In genomic region chr11:115232889-115233288, GRCm38 (mm10) we compare ENCODE assay signal across 21 mouse cellular contexts. TPM values are rescaled to one million over a fixed set of nuclear protein-coding genes. Genes with fewer than 3 reads are reported as not detected.
DNase-seq lines count a peak whose midpoint lies in the region; ATAC-seq and TF ChIP-seq lines count a peak whose summit lies in the region.
"Had no signal": no experiment of that assay in that cellular context is flagged by ENCODE, and none has a peak within 500 bp of the region (broad histone marks: within the 10 kb centered on the region; RNA-seq: fewer than 3 reads in every experiment).

No protein-coding gene starts in this region.

- H3K4me2 ChIP-seq in hindbrain, embryonic 12.5 days (replicated peaks), result no peak overlapping the region
- H3K4me2 ChIP-seq in liver, postnatal 0 days (ENCODE audit: low read depth, low read length), result no peak overlapping the region
- H3K4me2 ChIP-seq in liver, embryonic 12.5 days, result no peak overlapping the region
- H3K4me2 ChIP-seq in CH12.LX (ENCODE audit: insufficient read depth, low read depth, poor library complexity, severe bottlenecking), result no peak overlapping the region
- H3K4me2 ChIP-seq: kidney, embryonic 15.5 days; midbrain, embryonic 13.5 days; neural tube, embryonic 12.5 days had no signal

- peak overlapping the region; percentile 56; the same call in 1 of the 2 replicates for H3K27ac ChIP-seq in hindbrain, embryonic 10.5 days
- H3K27ac ChIP-seq in hindbrain, embryonic 12.5 days, result no peak overlapping the region
- peak overlapping the region; percentile 40; the same call in 1 of the 2 replicates for H3K27ac ChIP-seq in liver, postnatal 0 days (ENCODE audit: low read depth)
- no peak overlapping the region for H3K27ac ChIP-seq in liver, embryonic 12.5 days
- 0 out of 2 replicates have a peak overlapping the region, but pooled peaks have one; percentile 9 for H3K27ac ChIP-seq in CH12.LX (ENCODE audit: insufficient read depth, low read depth)
- 0 out of 2 replicates have a peak overlapping the region, but pooled peaks have one; percentile 43 for H3K27ac ChIP-seq in cortical plate, adult 2 months (ENCODE audit: insufficient read depth, low read length)
- H3K27ac ChIP-seq: heart, adult 2 months; kidney, embryonic 15.5 days had no signal

- dilution Hi-C loops in CH12.LX (cut with MboI; ENCODE audit: extremely low pct_ligation_motif_present, extremely low pct_unique_long_range_greater_than_20kb, low sequenced_read_pairs), result no loop called here

- in situ Hi-C loops in CH12.LX (cut with MboI; ENCODE audit: low pct_ligation_motif_present, low pct_unique_long_range_greater_than_20kb, low sequenced_read_pairs), result loop anchor here (5.0 kb wide), 2 partner anchors 39 to 71 kb away; partner anchors contain the start of gene Slc9a3r1

- WGBS in hindbrain, embryonic 10.5 days, result 76% methylated on average over 5 of the region's 5 CpGs
- 62% methylated on average over 5 of the region's 5 CpGs for WGBS in hindbrain, embryonic 12.5 days
- 74% methylated on average over 5 of the region's 5 CpGs for WGBS in liver, postnatal 0 days (ENCODE audit: insufficient replicate concordance)
- WGBS in liver, embryonic 12.5 days (ENCODE audit: insufficient replicate concordance), result 80% methylated on average over 5 of the region's 5 CpGs

- no peak for TF ChIP-seq POLR2A in CH12.LX (IDR thresholded peaks at IDR 0.05; ENCODE audit: low read depth, low read length)
- no peak for TF ChIP-seq POLR2A in cortical plate, adult 2 months (IDR thresholded peaks at IDR 0.05; ENCODE audit: extremely low read depth, insufficient read depth, low read length)

- TF ChIP-seq CTCF in liver, postnatal 0 days (IDR thresholded peaks at IDR 0.05; ENCODE audit: low read depth), result no peak
- TF ChIP-seq CTCF in CH12.LX (conservative IDR thresholded peaks at IDR 0.05 in 1 of 2, IDR thresholded peaks at IDR 0.05 in 1 of 2; ENCODE audit: low read depth in 2 of 2, low read length in 2 of 2), result no peak
- TF ChIP-seq CTCF in cortical plate, adult 2 months (IDR thresholded peaks at IDR 0.05; ENCODE audit: extremely low read depth, insufficient read depth, low read length), result no peak

- H3K27me3 ChIP-seq in hindbrain, embryonic 10.5 days (ENCODE audit: insufficient read depth, poor library complexity, severe bottlenecking), result peaks cover 54% of the 10 kb centered on the region
- peaks cover 28% of the 10 kb centered on the region for H3K27me3 ChIP-seq in hindbrain, embryonic 12.5 days
- H3K27me3 ChIP-seq in liver, postnatal 0 days (ENCODE audit: insufficient read depth, low read length), result no peaks in the 10 kb centered on the region
- no peaks in the 10 kb centered on the region for H3K27me3 ChIP-seq in liver, embryonic 12.5 days (replicated peaks)
- H3K27me3 ChIP-seq in CH12.LX (replicated peaks), result no peaks in the 10 kb centered on the region
- H3K27me3 ChIP-seq: midbrain, embryonic 13.5 days had no signal

- peaks cover 93% of the 10 kb centered on the region for H3K4me1 ChIP-seq in hindbrain, embryonic 10.5 days (replicated peaks)
- H3K4me1 ChIP-seq in hindbrain, embryonic 12.5 days, result peaks cover 75% of the 10 kb centered on the region
- H3K4me1 ChIP-seq in liver, postnatal 0 days (ENCODE audit: insufficient read depth), result peaks cover 14% of the 10 kb centered on the region
- peaks cover 52% of the 10 kb centered on the region for H3K4me1 ChIP-seq in liver, embryonic 12.5 days
- peaks cover 31 to 85% of the 10 kb centered on the region in 2 experiments for H3K4me1 ChIP-seq in CH12.LX (ENCODE audit: control insufficient read depth in 1 of 2, insufficient read depth in 2 of 2)
- H3K4me1 ChIP-seq in cortical plate, adult 2 months (ENCODE audit: control insufficient read depth, insufficient read depth, low read length), result no peaks in the 10 kb centered on the region

- ATAC-seq in hindbrain, embryonic 12.5 days (ENCODE audit: low FRiP score), result no peak
- peak; percentile 31; the same call in 1 of the 2 replicates for ATAC-seq in liver, postnatal 0 days
- ATAC-seq in liver, embryonic 12.5 days, result no peak
- ATAC-seq: midbrain, embryonic 13.5 days had no signal

- H3K4me3 ChIP-seq in hindbrain, embryonic 10.5 days, result no peak overlapping the region
- no peak overlapping the region for H3K4me3 ChIP-seq in hindbrain, embryonic 12.5 days
- no peak overlapping the region for H3K4me3 ChIP-seq in liver, postnatal 0 days (ENCODE audit: low read depth, low read length)
- H3K4me3 ChIP-seq in liver, embryonic 12.5 days, result no peak overlapping the region
- no peak overlapping the region for H3K4me3 ChIP-seq in CH12.LX (replicated peaks in 1 of 3; ENCODE audit: low read depth in 2 of 3, low read length in 2 of 3, poor library complexity in 1 of 3)
- H3K4me3 ChIP-seq in cortical plate, adult 2 months (ENCODE audit: insufficient read depth, low read length), result no peak overlapping the region
- H3K4me3 ChIP-seq: heart, adult 2 months; kidney, embryonic 15.5 days; midbrain, embryonic 13.5 days; neural tube, embryonic 12.5 days had no signal

- no peaks in the 10 kb centered on the region for H3K9me3 ChIP-seq in hindbrain, embryonic 10.5 days
- H3K9me3 ChIP-seq in hindbrain, embryonic 12.5 days (replicated peaks), result no peaks in the 10 kb centered on the region
- H3K9me3 ChIP-seq in liver, postnatal 0 days (ENCODE audit: low read length), result no peaks in the 10 kb centered on the region
- no peaks in the 10 kb centered on the region for H3K9me3 ChIP-seq in liver, embryonic 12.5 days (replicated peaks)
- H3K9me3 ChIP-seq in CH12.LX (replicated peaks; ENCODE audit: low read length), result no peaks in the 10 kb centered on the region
- H3K9me3 ChIP-seq: kidney, embryonic 15.5 days; midbrain, embryonic 13.5 days; neural tube, embryonic 12.5 days had no signal

- no peak for DNase-seq in hindbrain, embryonic 10.5 days (ENCODE audit: low spot score)
- no peak for DNase-seq in liver, postnatal 0 days
- peak; percentile 69 for DNase-seq in CH12.LX (ENCODE audit: extremely low read depth)
- DNase-seq in spleen, postnatal 14 days (ENCODE audit: low spot score in 2 of 2), result no peak
- DNase-seq: adrenal gland, postnatal 10 days; cerebellum, adult 2 months; gastrocnemius, postnatal 25 days; heart, adult 2 months; kidney, adult 11 months; kidney, postnatal 36 days; left cerebral cortex, postnatal 4 days; lung, adult 2 months had no signal

- no peaks in the 10 kb centered on the region for H3K79me2 ChIP-seq in CH12.LX (replicated peaks; ENCODE audit: control insufficient read depth, extremely low read depth, insufficient read depth, poor library complexity, severe bottlenecking)

- no peak for TF ChIP-seq EP300 in liver, postnatal 0 days (IDR thresholded peaks at IDR 0.05; ENCODE audit: low read depth)
- no peak for TF ChIP-seq EP300 in CH12.LX (IDR thresholded peaks at IDR 0.05; ENCODE audit: low read length)

- TF ChIP-seq RAD21 in CH12.LX (IDR thresholded peaks at IDR 0.05; ENCODE audit: low read depth, low read length), result no peak

- H3K36me3 ChIP-seq in hindbrain, embryonic 10.5 days, result no peaks in the 10 kb centered on the region
- no peaks in the 10 kb centered on the region for H3K36me3 ChIP-seq in hindbrain, embryonic 12.5 days
- peaks cover 13% of the 10 kb centered on the region for H3K36me3 ChIP-seq in liver, postnatal 0 days (replicated peaks; ENCODE audit: insufficient read depth, low read length)
- H3K36me3 ChIP-seq in liver, embryonic 12.5 days, result no peaks in the 10 kb centered on the region
- peaks cover 11 to 53% of the 10 kb centered on the region in 2 experiments for H3K36me3 ChIP-seq in CH12.LX (replicated peaks in 1 of 2; ENCODE audit: control insufficient read depth in 1 of 2, insufficient read depth in 1 of 2, low read length in 1 of 2)
- H3K36me3 ChIP-seq: kidney, embryonic 15.5 days; midbrain, embryonic 13.5 days; neural tube, embryonic 12.5 days had no signal

- no peak overlapping the region for H3K9ac ChIP-seq in hindbrain, embryonic 12.5 days
- no peak overlapping the region for H3K9ac ChIP-seq in liver, postnatal 0 days (replicated peaks)
- H3K9ac ChIP-seq in liver, embryonic 12.5 days, result no peak overlapping the region
- no peak overlapping the region for H3K9ac ChIP-seq in CH12.LX (ENCODE audit: insufficient read depth, low read depth)
- H3K9ac ChIP-seq: kidney, embryonic 15.5 days; midbrain, embryonic 13.5 days; neural tube, embryonic 12.5 days had no signal

RNA-seq across cellular contexts. Expression of gene Grin2c, which starts 34.2 kb away (rescaled TPM):
- polyA plus RNA-seq in hindbrain, embryonic 10.5 days (2016; fragmentation: Nextera tagmentation; extraction: Ambion mirVana), result 0.14 and 0.18 TPM in 2 replicates
- 0.21 and 0.57 TPM in 2 replicates for polyA plus RNA-seq in hindbrain, embryonic 12.5 days (2016; fragmentation: Nextera tagmentation; extraction: Ambion mirVana)
- polyA plus RNA-seq in liver, postnatal 0 days (2015; fragmentation: Nextera tagmentation; extraction: Ambion mirVana), result 0.04 and 0.09 TPM in 2 replicates
- polyA plus RNA-seq in liver, embryonic 12.5 days (2016; fragmentation: Nextera tagmentation; extraction: Ambion mirVana), result 0.51 and 0.62 TPM in 2 replicates
- total RNA-seq in CH12.LX (2012; rRNA removed) (0.04 TPM in 1 of 2 replicates, not detected in the other), CH12.LX (2014; rRNA removed) (not detected in 2 replicates)
- polyA plus RNA-seq in CH12.LX (2012; ENCODE audit: insufficient read length, low read depth), result not detected in 2 replicates
- polyA plus RNA-seq in cortical plate, adult 2 months (2012; rRNA removed), result 35.8 and 37.4 TPM in 2 replicates
- total RNA-seq: liver, adult 2 months; megakaryocyte progenitor cell, adult 5-6 weeks had no signal
- polyA plus RNA-seq: kidney, embryonic 15.5 days; stomach, embryonic 14.5 days had no signal

RNA-seq across cellular contexts. Expression of gene Fdxr, which starts 44.0 kb away (rescaled TPM):
- polyA plus RNA-seq in hindbrain, embryonic 10.5 days (2016; fragmentation: Nextera tagmentation; extraction: Ambion mirVana), result 17.7 TPM in 2 replicates
- polyA plus RNA-seq in hindbrain, embryonic 12.5 days (2016; fragmentation: Nextera tagmentation; extraction: Ambion mirVana), result 15.4 and 18.0 TPM in 2 replicates
- 7.0 and 7.3 TPM in 2 replicates for polyA plus RNA-seq in liver, postnatal 0 days (2015; fragmentation: Nextera tagmentation; extraction: Ambion mirVana)
- polyA plus RNA-seq in liver, embryonic 12.5 days (2016; fragmentation: Nextera tagmentation; extraction: Ambion mirVana), result 17.1 and 17.8 TPM in 2 replicates
- total RNA-seq in CH12.LX (2012; rRNA removed) (62.2 and 63.3 TPM in 2 replicates), CH12.LX (2014; rRNA removed) (40.9 and 43.8 TPM in 2 replicates)
- polyA plus RNA-seq in CH12.LX (2012; ENCODE audit: insufficient read length, low read depth), result 58.6 and 62.1 TPM in 2 replicates
- polyA plus RNA-seq in cortical plate, adult 2 months (2012; rRNA removed), result 32.6 and 33.4 TPM in 2 replicates

RNA-seq across cellular contexts. Expression of gene Nat9, which starts 45.2 kb away (rescaled TPM):
- 18.7 and 24.3 TPM in 2 replicates for polyA plus RNA-seq in hindbrain, embryonic 10.5 days (2016; fragmentation: Nextera tagmentation; extraction: Ambion mirVana)
- polyA plus RNA-seq in hindbrain, embryonic 12.5 days (2016; fragmentation: Nextera tagmentation; extraction: Ambion mirVana), result 19.1 and 21.1 TPM in 2 replicates
- polyA plus RNA-seq in liver, postnatal 0 days (2015; fragmentation: Nextera tagmentation; extraction: Ambion mirVana), result 16.5 and 16.7 TPM in 2 replicates
- polyA plus RNA-seq in liver, embryonic 12.5 days (2016; fragmentation: Nextera tagmentation; extraction: Ambion mirVana), result 12.8 and 12.9 TPM in 2 replicates
- total RNA-seq in CH12.LX (2012; rRNA removed) (51.7 and 74.0 TPM in 2 replicates), CH12.LX (2014; rRNA removed) (20.7 and 30.6 TPM in 2 replicates)
- polyA plus RNA-seq in CH12.LX (2012; ENCODE audit: insufficient read length, low read depth), result 24.1 and 34.0 TPM in 2 replicates
- polyA plus RNA-seq in cortical plate, adult 2 months (2012; rRNA removed), result 40.9 and 43.2 TPM in 2 replicates

RNA-seq across cellular contexts. Expression of gene Tmem104, which starts 45.6 kb away (rescaled TPM):
- polyA plus RNA-seq in hindbrain, embryonic 10.5 days (2016; fragmentation: Nextera tagmentation; extraction: Ambion mirVana), result 6.9 and 10.6 TPM in 2 replicates
- polyA plus RNA-seq in hindbrain, embryonic 12.5 days (2016; fragmentation: Nextera tagmentation; extraction: Ambion mirVana), result 9.0 and 10.4 TPM in 2 replicates
- 5.7 and 7.1 TPM in 2 replicates for polyA plus RNA-seq in liver, postnatal 0 days (2015; fragmentation: Nextera tagmentation; extraction: Ambion mirVana)
- 7.5 and 8.1 TPM in 2 replicates for polyA plus RNA-seq in liver, embryonic 12.5 days (2016; fragmentation: Nextera tagmentation; extraction: Ambion mirVana)
- total RNA-seq in CH12.LX (2012; rRNA removed), result 15.7 and 16.1 TPM in 2 replicates
- total RNA-seq in CH12.LX (2014; rRNA removed), result 1.6 and 3.5 TPM in 2 replicates
- polyA plus RNA-seq in CH12.LX (2012; ENCODE audit: insufficient read length, low read depth), result 10.3 and 10.8 TPM in 2 replicates
- 9.5 and 10.3 TPM in 2 replicates for polyA plus RNA-seq in cortical plate, adult 2 months (2012; rRNA removed)

Comparison
In these comparisons a context has a peak if more than half of its experiments do, and no peak if none do; other contexts are left out.
1. H3K27ac ChIP-seq: peak in hindbrain, embryonic 10.5 days (single experiment), liver, postnatal 0 days (single experiment), CH12.LX (single experiment) and cortical plate, adult 2 months (single experiment); none in hindbrain, embryonic 12.5 days (single experiment) and liver, embryonic 12.5 days (single experiment).
2. RNA of gene Grin2c, which starts 34.2 kb away (polyA plus RNA-seq): 35.8 to 37.4 TPM in cortical plate, adult 2 months; 0.21 to 0.57 TPM in hindbrain, embryonic 12.5 days, 0.51 to 0.62 TPM in liver, embryonic 12.5 days, 0.14 to 0.18 TPM in hindbrain, embryonic 10.5 days, 0.04 to 0.09 TPM in liver, postnatal 0 days and not detected in CH12.LX; every median in the first group is over 10 times any median in the second.